Mouse (Mus musculus) neural tube, embryonic 13.5 days (tissue): ENCODE measurements around the gene Btbd3. TPM values are rescaled to one million over a fixed set of nuclear protein-coding genes. Genes with fewer than 3 reads are reported as not detected.

ENCODE experiments used
- ATAC-seq: fragments of 200-750 bp; cut with Nextera tagmentation; 2 replicates; pipeline ENCODE4 v1.8.0; 2017; ENCODE audit warnings: low read depth, mild to moderate bottlenecking, moderate TSS enrichment, moderate library complexity
- H3K27ac ChIP-seq: fragments of 300-500 bp; sonication (generic); replicated peaks from 2 replicates; pipeline ENCODE4 v1.5.1; 2015; ENCODE audit warnings: moderate library complexity, mild to moderate bottlenecking, inconsistent platforms
- H3K27me3 ChIP-seq: fragments of 300-500 bp; sonication (generic); 2 replicates; pipeline ENCODE4 v1.6.1; 2015; ENCODE audit warnings: mild to moderate bottlenecking, inconsistent platforms
- H3K36me3 ChIP-seq: fragments of 300-500 bp; sonication (generic); 2 replicates; pipeline ENCODE4 v1.6.1; 2015; ENCODE audit warnings: mild to moderate bottlenecking, inconsistent platforms
- H3K4me1 ChIP-seq: fragments of 300-500 bp; sonication (generic); replicated peaks from 2 replicates; pipeline ENCODE4 v1.6.1; 2015; ENCODE audit warnings: inconsistent platforms
- H3K4me2 ChIP-seq: fragments of 300-500 bp; sonication (generic); 2 replicates; pipeline ENCODE4 v1.6.1; 2015; ENCODE audit warnings: inconsistent platforms, mild to moderate bottlenecking, moderate library complexity
- H3K4me3 ChIP-seq: fragments of 300-500 bp; sonication (generic); 2 replicates; pipeline ENCODE4 v1.5.1; 2015; ENCODE audit warnings: mild to moderate bottlenecking, inconsistent platforms
- H3K9ac ChIP-seq: fragments of 300-500 bp; sonication (generic); 2 replicates; pipeline ENCODE4 v1.6.1; 2015; ENCODE audit warnings: moderate library complexity, mild to moderate bottlenecking, inconsistent platforms
- H3K9me3 ChIP-seq: fragments of 300-500 bp; sonication (generic); 2 replicates; pipeline ENCODE4 v1.6.1; 2016; ENCODE audit warnings: inconsistent platforms
- WGBS: fragments of 180-500 bp; shearing (Covaris S2); methylation state at CpG from one replicate; pipeline ENCODE4 v1.1.7; 2015; 5-methylcytosine and 5-hydroxymethylcytosine counted together
- polyA plus RNA-seq: library from polyadenylated mRNA; unstranded; fragments of >200 nt; fragmentation: Nextera tagmentation; extraction: Ambion mirVana; gene quantifications from 2 replicates; pipeline ENCODE4 v1.2.1, GENCODE M21; 2015

The Btbd3 gene
- polyA plus RNA-seq, 1 experiment from 2014 or later, result 20.7 TPM

DNA sequence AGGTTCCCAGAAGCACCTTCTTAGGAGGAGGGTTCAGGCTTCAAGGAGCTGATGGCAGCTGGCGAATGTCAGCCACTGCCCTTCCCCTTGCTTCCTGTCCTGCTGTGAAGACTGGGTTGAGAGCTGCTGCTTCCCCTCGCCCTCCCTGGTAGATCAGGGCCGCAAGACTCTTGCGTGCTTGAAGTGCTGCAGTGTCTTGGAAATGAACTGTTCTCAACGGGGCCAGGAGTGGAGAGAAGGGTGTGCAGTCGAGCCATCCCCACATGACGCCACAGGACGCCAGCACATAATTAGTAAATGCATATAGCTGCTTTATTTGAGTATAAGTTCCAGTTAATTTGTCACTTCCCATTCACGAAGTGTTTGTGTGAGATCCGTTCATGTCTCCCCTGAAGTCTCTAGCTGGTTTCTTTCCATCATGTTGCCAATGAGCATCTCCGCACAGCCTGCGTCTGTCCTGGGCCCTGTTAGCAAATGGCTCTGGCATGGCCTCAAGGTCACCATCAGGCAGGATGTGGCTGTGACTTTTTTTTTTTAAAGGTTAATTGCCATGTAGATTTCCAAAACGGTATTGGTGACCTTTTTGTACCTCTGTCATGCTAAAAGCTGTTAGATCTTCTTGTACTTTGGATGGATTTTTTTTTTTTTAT is 9.1 kb downstream of the Btbd3 start:
- no peaks in the 10 kb centered on the region for H3K9me3 ChIP-seq
- H3K4me3 ChIP-seq, result no peak overlapping the region
- ATAC-seq, result no peak
- H3K27me3 ChIP-seq, result no peaks in the 10 kb centered on the region
- no peak overlapping the region for H3K9ac ChIP-seq
- H3K4me1 ChIP-seq, result peaks cover 48% of the 10 kb centered on the region
- peak overlapping the region; percentile 25; the same call in 1 of the 2 replicates for H3K4me2 ChIP-seq
- H3K36me3 ChIP-seq, result no peaks in the 10 kb centered on the region
- H3K27ac ChIP-seq, result no peak overlapping the region; the same call in 1 of the 2 replicates
- 29% methylated on average over 13 of the region's 13 CpGs for WGBS

GRCm38 (mm10) chr2:138266679-138267078 is 10.3 kb downstream of the Btbd3 start:
- ATAC-seq, result no peak
- Histone ChIP-seq H3K36me3 (no peaks in the 10 kb centered on the region), H3K27me3 (no peaks in the 10 kb centered on the region), H3K4me1 (peaks cover 48% of the 10 kb centered on the region), H3K9ac (no peak overlapping the region), H3K9me3 (no peaks in the 10 kb centered on the region), H3K4me2 (no peak overlapping the region), H3K27ac (0 out of 2 replicates have a peak overlapping the region, but pooled peaks have one; percentile 5), H3K4me3 (no peak overlapping the region)
- WGBS, result 66% methylated on average over 5 of the region's 5 CpGs

DNA sequence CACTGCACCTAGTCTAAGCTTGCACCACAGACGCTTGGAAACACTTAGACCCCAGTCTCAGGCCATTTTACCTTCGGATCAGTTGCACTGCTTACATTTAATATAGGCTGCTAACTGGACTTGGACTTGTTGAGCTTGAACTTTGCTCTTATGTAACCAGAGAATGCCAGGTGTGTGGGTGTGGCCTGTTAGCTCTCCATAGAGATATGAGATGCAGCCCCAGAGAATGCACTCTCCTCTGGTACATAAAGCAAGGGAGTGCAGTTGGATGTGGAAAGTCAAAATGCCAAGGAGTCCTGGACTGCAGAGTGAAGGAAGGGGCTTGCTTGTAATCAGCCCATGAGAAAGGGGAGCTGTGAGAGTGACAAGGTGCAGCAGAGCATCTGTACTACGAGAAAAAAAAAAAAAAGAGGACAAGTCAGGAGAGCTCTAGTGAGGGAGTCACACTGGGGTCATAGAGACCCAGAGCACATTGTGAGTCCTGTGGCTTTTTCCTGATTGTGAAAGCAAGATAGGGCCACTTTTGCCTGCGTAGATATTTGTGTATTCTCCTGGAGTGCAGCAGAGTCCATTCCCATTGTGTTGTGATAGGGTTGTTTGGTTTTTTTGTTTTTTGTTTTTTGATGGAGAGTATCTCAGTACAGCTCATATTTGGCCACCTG is 11.6 kb downstream of the Btbd3 start:
- no peak for ATAC-seq
- WGBS, result 67% methylated on average over 4 of the region's 4 CpGs

DNA sequence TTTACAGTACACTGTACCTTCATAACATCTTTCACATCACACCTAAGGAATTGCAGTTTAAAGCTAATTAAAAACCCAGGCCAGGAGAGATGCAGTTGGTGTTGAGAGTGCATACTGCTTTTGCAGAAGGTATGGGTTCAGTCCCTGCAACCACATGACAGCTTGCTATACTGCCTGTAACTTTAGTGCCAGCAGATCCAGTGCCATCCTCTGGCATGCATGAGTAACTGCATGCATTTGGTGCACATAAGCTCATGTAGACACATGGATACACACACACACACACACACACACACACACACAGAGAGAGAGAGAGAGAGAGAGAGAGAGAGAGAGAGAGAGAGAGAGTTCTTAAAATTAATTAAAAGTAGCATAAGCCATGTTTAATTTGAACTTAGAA is 13.0 kb downstream of the Btbd3 start:
- H3K36me3 ChIP-seq, result no peaks in the 10 kb centered on the region
- no peak overlapping the region for H3K9ac ChIP-seq
- H3K4me2 ChIP-seq, result no peak overlapping the region
- no peak overlapping the region for H3K4me3 ChIP-seq
- H3K9me3 ChIP-seq, result no peaks in the 10 kb centered on the region
- H3K27me3 ChIP-seq, result no peaks in the 10 kb centered on the region
- H3K27ac ChIP-seq, result no peak overlapping the region
- peaks cover 44% of the 10 kb centered on the region for H3K4me1 ChIP-seq
- ATAC-seq, result no peak

More for the DNA sequence above, 11.6 kb downstream of the Btbd3 start:
- Histone ChIP-seq H3K4me2 (no peak overlapping the region), H3K9ac (no peak overlapping the region), H3K27me3 (no peaks in the 10 kb centered on the region), H3K36me3 (no peaks in the 10 kb centered on the region), H3K27ac (no peak overlapping the region), H3K9me3 (no peaks in the 10 kb centered on the region), H3K4me1 (peaks cover 48% of the 10 kb centered on the region), H3K4me3 (no peak overlapping the region)

- 89% methylated on average over 9 of the region's 9 CpGs for WGBS
- Histone ChIP-seq H3K27ac (no peak overlapping the region), H3K9me3 (no peaks in the 10 kb centered on the region)
These were observed 17.2 kb downstream of the Btbd3 start for GRCm38 (mm10) chr2:138273404-138274073.

DNA sequence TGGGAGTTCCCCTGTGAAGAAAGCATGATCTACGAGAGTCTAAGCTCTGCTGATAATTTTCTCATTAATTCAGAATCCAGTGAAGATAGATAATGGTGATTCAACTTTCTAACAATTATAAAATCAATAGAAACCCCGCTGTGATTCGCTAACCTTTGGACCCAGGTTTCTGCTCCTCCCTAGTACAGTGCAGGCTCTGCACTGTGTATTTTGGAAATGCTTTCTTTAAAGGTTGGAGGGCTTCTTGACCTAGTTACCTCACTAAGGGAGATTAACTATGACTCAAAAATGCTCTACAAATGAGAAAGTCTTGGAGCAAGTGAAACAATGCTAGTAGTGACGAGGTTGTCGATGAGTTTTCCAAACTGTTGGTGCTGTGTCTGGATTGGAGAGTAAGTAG is 17.7 kb downstream of the Btbd3 start:
- Histone ChIP-seq H3K9ac (no peak overlapping the region), H3K9me3 (no peaks in the 10 kb centered on the region), H3K4me2 (no peak overlapping the region), H3K36me3 (no peaks in the 10 kb centered on the region), H3K27me3 (no peaks in the 10 kb centered on the region), H3K27ac (no peak overlapping the region), H3K4me1 (peaks cover 39% of the 10 kb centered on the region), H3K4me3 (no peak overlapping the region)
- WGBS, result 88% methylated on average over 5 of the region's 5 CpGs
- ATAC-seq, result no peak

More at GRCm38 (mm10) chr2:138273404-138274073, 17.2 kb downstream of the Btbd3 start:
- Histone ChIP-seq H3K36me3 (no peaks in the 10 kb centered on the region), H3K4me3 (no peak overlapping the region), H3K27me3 (no peaks in the 10 kb centered on the region), H3K4me1 (peaks cover 33% of the 10 kb centered on the region), H3K4me2 (no peak overlapping the region), H3K9ac (no peak overlapping the region)
- ATAC-seq, result no peak

DNA sequence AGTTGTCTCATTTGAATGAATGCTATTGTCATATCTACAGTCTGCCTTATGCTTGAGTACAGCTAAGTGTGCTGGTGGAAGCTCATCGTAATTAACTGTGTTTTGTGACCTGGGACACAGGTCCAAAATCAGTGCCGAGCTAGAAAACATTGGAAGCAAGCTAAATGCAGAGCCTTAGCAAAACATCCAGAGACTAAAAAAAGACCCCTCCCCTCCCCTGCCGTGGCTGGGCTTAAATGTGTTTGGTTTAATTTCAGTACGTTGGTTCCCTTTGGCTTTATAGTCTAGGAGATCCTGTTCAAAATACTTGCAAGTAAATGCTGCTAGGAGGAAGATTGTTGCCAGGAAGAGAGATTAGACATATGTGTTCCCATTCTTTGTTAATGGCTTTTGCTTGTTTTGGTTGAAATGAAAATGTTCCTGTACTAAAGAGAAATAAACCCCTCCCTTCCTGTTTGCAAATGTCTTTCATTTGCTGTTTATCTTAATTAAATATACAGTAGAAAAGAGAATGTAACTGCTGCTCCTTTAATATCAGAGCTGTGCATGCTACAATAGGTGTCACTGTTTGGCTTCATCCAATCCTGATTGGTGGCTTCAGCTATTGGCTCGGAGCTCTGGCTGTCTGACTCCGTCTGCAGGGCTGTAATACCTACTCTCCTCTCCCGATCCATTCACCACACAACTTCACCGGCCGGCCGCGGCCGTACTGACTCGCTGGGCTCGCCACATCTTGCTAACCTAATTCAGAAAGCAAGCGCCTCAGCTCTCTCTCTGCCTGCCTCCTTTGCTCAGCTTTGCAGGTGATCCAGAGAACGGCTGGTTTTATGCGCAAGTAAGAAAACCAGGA is 21.7 kb downstream of the Btbd3 start:
- H3K27ac ChIP-seq, result peak overlapping the region; percentile 79
- peak; percentile 93 for ATAC-seq
- H3K4me1 ChIP-seq, result peaks cover 55% of the 10 kb centered on the region
- H3K4me3 ChIP-seq, result peak overlapping the region; percentile 46
- H3K4me2 ChIP-seq, result peak overlapping the region; percentile 69
- no peaks in the 10 kb centered on the region for H3K27me3 ChIP-seq
- H3K9ac ChIP-seq, result peak overlapping the region; percentile 70
- 16% methylated on average over 17 of the region's 17 CpGs for WGBS
- H3K9me3 ChIP-seq, result no peaks in the 10 kb centered on the region
- H3K36me3 ChIP-seq, result no peaks in the 10 kb centered on the region

- H3K9ac ChIP-seq, result peak overlapping the region; percentile 70
- ATAC-seq, result no peak
- WGBS, result 69% methylated on average over 15 of the region's 15 CpGs
- peaks cover 9% of the 10 kb centered on the region for H3K36me3 ChIP-seq
- no peaks in the 10 kb centered on the region for H3K9me3 ChIP-seq
- peaks cover 51% of the 10 kb centered on the region for H3K4me1 ChIP-seq
- peak overlapping the region; percentile 69 for H3K4me2 ChIP-seq
- no peaks in the 10 kb centered on the region for H3K27me3 ChIP-seq
- peak overlapping the region; percentile 46 for H3K4me3 ChIP-seq
- H3K27ac ChIP-seq, result peak overlapping the region; percentile 79
These were observed 22.7 kb downstream of the Btbd3 start for GRCm38 (mm10) chr2:138278853-138279640.

DNA sequence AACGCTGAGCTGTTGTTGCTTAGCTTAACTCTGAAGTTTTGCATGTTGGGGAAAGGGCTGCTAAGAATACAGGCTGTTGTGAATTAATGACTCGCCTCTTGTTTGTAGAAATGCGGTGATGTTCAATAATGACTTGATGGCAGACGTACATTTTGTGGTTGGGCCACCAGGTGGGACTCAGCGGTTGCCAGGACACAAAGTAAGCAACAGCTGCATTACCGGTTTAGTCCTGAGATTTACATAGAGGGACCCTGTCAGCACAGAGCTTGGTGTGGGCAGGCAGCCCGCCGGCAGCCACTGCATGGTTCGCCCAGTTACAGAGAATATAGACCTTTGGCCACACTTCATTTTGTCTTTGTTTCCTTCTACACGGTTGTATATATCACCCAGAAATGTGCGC is 23.3 kb downstream of the Btbd3 start:
- Histone ChIP-seq H3K9ac (peak overlapping the region; percentile 70), H3K27me3 (no peaks in the 10 kb centered on the region), H3K36me3 (peaks cover 14% of the 10 kb centered on the region), H3K4me3 (peak overlapping the region; percentile 46), H3K27ac (peak overlapping the region; percentile 72), H3K4me1 (peaks cover 48% of the 10 kb centered on the region), H3K4me2 (peak overlapping the region; percentile 69), H3K9me3 (no peaks in the 10 kb centered on the region)
- 35% methylated on average over 11 of the region's 11 CpGs for WGBS
- ATAC-seq, result peak; percentile 41; the same call in 1 of the 2 replicates

- Histone ChIP-seq H3K9me3 (no peaks in the 10 kb centered on the region), H3K4me1 (peaks cover 48% of the 10 kb centered on the region), H3K4me3 (peak overlapping the region; percentile 46), H3K36me3 (peaks cover 19% of the 10 kb centered on the region), H3K4me2 (peak overlapping the region; percentile 69), H3K27me3 (no peaks in the 10 kb centered on the region), H3K9ac (peak overlapping the region; percentile 70), H3K27ac (peak overlapping the region; percentile 72)
- ATAC-seq, result peak; percentile 36; the same call in 1 of the 2 replicates
- 51% methylated on average over 17 of the region's 17 CpGs for WGBS
These were observed 23.9 kb downstream of the Btbd3 start for GRCm38 (mm10) chr2:138280225-138280711.
